23 mouse cellular contexts compared by ENCODE assay signal in genomic region chr1:171531367-171531766, GRCm38 (mm10). TPM values are rescaled to one million over a fixed set of nuclear protein-coding genes. Genes with fewer than 3 reads are reported as not detected.
"Had no signal": no experiment of that assay in that cellular context is flagged by ENCODE, and none has a peak within 500 bp of the region (broad histone marks: within the 10 kb centered on the region; RNA-seq: fewer than 3 reads in every experiment).

No protein-coding gene starts in this region.

- H3K27me3 ChIP-seq: neural tube, embryonic 12.5 days; neural tube, embryonic 13.5 days; neural tube, embryonic 15.5 days; stomach, embryonic 15.5 days had no signal

- H3K9me3 ChIP-seq: neural tube, embryonic 12.5 days; neural tube, embryonic 13.5 days; neural tube, embryonic 15.5 days; stomach, embryonic 15.5 days had no signal

- H3K27ac ChIP-seq: neural tube, embryonic 12.5 days; neural tube, embryonic 13.5 days; neural tube, embryonic 15.5 days; stomach, embryonic 15.5 days; stomach, postnatal 0 days had no signal

- H3K4me1 ChIP-seq: neural tube, embryonic 12.5 days; neural tube, embryonic 13.5 days; neural tube, embryonic 15.5 days; stomach, embryonic 15.5 days had no signal

- H3K36me3 ChIP-seq: neural tube, embryonic 12.5 days; neural tube, embryonic 13.5 days; neural tube, embryonic 15.5 days; stomach, embryonic 15.5 days had no signal

- DNase-seq: retina, postnatal 1 day; right cerebral cortex, adult 18-20 months; right cerebral cortex, postnatal 14 days; right cerebral cortex, postnatal 25 days; right cerebral cortex, postnatal 4 days; spleen, adult 18-20 months; thymus, adult 18-20 months; thymus, adult 2 months; thymus, postnatal 14 days; thymus, postnatal 25 days; thymus, postnatal 36 days; thymus, postnatal 4 days had no signal

- H3K4me3 ChIP-seq: neural tube, embryonic 12.5 days; neural tube, embryonic 13.5 days; neural tube, embryonic 15.5 days; stomach, embryonic 15.5 days had no signal

- H3K4me2 ChIP-seq: neural tube, embryonic 12.5 days; neural tube, embryonic 13.5 days; neural tube, embryonic 15.5 days; stomach, embryonic 15.5 days had no signal

- H3K9ac ChIP-seq: neural tube, embryonic 12.5 days; neural tube, embryonic 13.5 days; neural tube, embryonic 15.5 days; stomach, embryonic 15.5 days had no signal

RNA-seq across cellular contexts. Expression of gene Itln1, which starts 3.7 kb away (rescaled TPM):
- total RNA-seq: neutrophil, adult 5-6 weeks had no signal
- polyA plus RNA-seq: neural tube, embryonic 12.5 days; neural tube, embryonic 13.5 days; neural tube, embryonic 14.5 days; neural tube, embryonic 15.5 days; spleen, adult 2 months; stomach, embryonic 14.5 days; stomach, embryonic 16.5 days; urinary bladder, adult 2 months had no signal

RNA-seq across cellular contexts. Expression of gene Cd244a, which starts 27.6 kb away (rescaled TPM):
- polyA plus RNA-seq: neural tube, embryonic 12.5 days; neural tube, embryonic 13.5 days; neural tube, embryonic 14.5 days had no signal
